Mouse (Mus musculus) urinary bladder, adult 2 months (tissue): ENCODE data around the gene Tmx4. TPM values are rescaled to one million over a fixed set of nuclear protein-coding genes. Genes with fewer than 3 reads are reported as not detected.

ENCODE experiments used
- DNase-seq: peaks from one replicate; pipeline ENCODE4 v3.0.0; 2022; ENCODE audit warnings: low spot score
- polyA plus RNA-seq: library from polyadenylated mRNA; depleted of rRNA; stranded (reverse); fragments of >200 nt; gene quantifications from 2 replicates; pipeline ENCODE4 v1.2.3, GENCODE M21; 2012; rRNA removed

Tmx4 gene
- polyA plus RNA-seq, 1 experiment, result 8.7 TPM

DNA sequence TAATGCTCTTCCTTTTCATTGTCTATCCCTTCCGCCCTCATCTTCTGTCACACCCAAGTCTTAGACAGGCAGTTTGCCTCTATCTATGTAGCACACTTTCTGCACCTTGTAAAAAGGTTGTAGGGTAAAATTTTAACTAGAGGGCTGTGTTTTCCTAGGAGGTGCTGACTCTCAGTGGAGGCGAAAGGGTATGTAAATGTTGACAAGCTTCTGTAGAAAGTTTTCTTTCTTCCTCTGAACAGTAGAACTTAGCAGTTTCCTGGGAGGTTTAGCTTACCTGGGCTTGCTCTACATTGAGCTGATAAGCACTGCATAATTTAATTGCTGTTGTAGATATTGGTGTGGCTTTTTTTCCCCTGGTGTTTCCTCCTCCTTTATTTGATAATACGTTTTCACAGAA, 84.5 kb downstream of the Tmx4 start:
- no peak for DNase-seq

GRCm38 (mm10) chr2:134554221-134554727, 89.7 kb downstream of the Tmx4 start, which contains the start of gene Hao1:
Hao1 (minus strand) TSS chr2:134554368.
- no peak for DNase-seq

- no peak for DNase-seq
These were observed 91.6 kb downstream of the Tmx4 start for GRCm38 (mm10) chr2:134552358-134552757.

DNA sequence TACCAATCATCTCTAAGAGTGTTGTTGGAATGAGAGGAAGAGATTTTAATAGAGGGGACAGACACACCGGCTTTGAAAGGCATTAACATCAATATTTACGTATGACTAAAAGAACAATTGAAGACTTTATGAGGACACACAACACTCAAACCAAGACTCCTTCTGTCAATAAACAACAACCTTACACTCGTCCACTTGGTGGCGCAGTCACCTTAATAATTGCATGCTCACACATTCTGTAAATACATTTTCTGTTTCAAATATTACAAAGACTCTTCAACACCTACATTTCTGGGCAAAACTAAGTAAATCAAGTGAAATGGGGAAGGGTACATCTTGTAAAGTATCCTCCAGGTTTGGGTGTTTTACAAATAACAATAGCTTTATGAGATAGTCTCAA, 94.2 kb downstream of the Tmx4 start:
- DNase-seq, result no peak

GRCm38 (mm10) chr2:134545116-134545515, 98.8 kb downstream of the Tmx4 start:
- DNase-seq, result no peak

DNA sequence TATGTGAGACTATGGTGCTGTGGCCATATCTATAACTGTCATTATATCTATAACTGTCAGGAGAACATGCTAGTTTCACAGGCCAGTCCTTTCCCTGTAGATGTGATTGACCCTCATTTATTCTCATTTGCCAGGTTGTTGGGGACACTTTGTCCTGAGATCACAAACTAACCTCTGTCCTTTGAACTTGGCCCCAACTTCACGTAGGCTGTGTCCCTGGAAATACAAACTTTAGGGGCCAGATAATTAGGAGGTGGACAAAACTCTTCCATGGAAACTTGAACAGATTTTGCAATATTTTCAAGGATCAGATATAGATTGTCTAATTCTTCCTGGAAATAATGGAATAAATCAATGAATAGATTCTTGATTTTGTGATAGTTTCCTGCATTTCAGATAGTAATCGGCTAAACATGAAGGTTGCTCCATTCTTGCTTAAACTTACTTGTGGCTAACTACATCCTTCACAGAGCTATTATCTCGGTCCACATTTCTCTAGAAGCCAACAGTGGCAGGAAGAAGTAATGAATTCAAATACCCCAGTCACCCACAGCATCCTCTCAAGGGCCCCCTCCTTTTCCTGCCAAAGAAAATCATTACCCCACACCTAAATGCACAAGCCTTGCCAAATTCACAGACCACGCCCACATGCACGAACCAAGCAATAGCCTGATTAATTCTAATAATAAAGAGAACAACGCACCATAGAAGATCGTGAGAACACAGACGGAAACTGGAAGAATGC, 99.5 kb downstream of the Tmx4 start:
- DNase-seq, result no peak

Other genes starting within 250 kb of the Tmx4 start
- gene Hao1, start 89.8 kb downstream of the Tmx4 start, polyA plus RNA-seq, result not detected in 2 replicates
- gene Plcb1, start 141.9 kb upstream of the Tmx4 start, polyA plus RNA-seq, result 2.8 and 4.2 TPM in 2 replicates